Mouse (Mus musculus) embryonic fibroblast, embryonic 13.5 days (primary cell): Measurements from ENCODE around the gene Shroom3. TPM values are rescaled to one million over a fixed set of nuclear protein-coding genes. Genes with fewer than 3 reads are reported as not detected.

Experiments used
- H3K27ac ChIP-seq: 2 replicates; pipeline ENCODE4 v1.5.1; 2012; ENCODE audit warnings: low read length, control low read depth, inconsistent platforms; ENCODE audit not compliant: insufficient read depth
- H3K4me1 ChIP-seq: 2 replicates; pipeline ENCODE4 v1.6.1; 2011; ENCODE audit warnings: low read length; ENCODE audit not compliant: control insufficient read depth, insufficient read depth
- H3K4me3 ChIP-seq: 2 replicates; pipeline ENCODE4 v1.5.1; 2011; ENCODE audit warnings: mild to moderate bottlenecking, control low read depth, low read length; ENCODE audit not compliant: insufficient read depth
- CTCF ChIP-seq: IDR thresholded peaks from 2 replicates; pipeline ENCODE4 v1.5.1; 2011; ENCODE audit warnings: mild to moderate bottlenecking, control low read depth, low read length, moderate library complexity, borderline replicate concordance; ENCODE audit not compliant: insufficient read depth
- POLR2A ChIP-seq: IDR thresholded peaks from 2 replicates; pipeline ENCODE4 v1.6.1; 2011; ENCODE audit warnings: low read depth, mild to moderate bottlenecking, control low read depth, low read length, moderate library complexity
- polyA plus RNA-seq: library from polyadenylated mRNA; stranded (reverse); fragments of >200 nt; gene quantifications from 2 replicates; pipeline ENCODE4 v1.2.4, GENCODE M21; 2011; ENCODE audit warnings: low read depth; ENCODE audit not compliant: missing spikeins, insufficient read length

Gene Shroom3
- polyA plus RNA-seq, 1 experiment = 1.2 TPM

- Histone ChIP-seq H3K4me3 (no peak overlapping the region), H3K27ac (no peak overlapping the region), H3K4me1 (no peaks in the 10 kb centered on the region)
- TF ChIP-seq CTCF (no peak), POLR2A (no peak)
These were observed 178.3 kb downstream of the Shroom3 start for GRCm38 (mm10) chr5:92861416-92862112.

GRCm38 (mm10) chr5:92865090-92865489 lies 181.9 kb downstream of the Shroom3 start:
- TF ChIP-seq POLR2A (no peak), CTCF (no peak)
- no peaks in the 10 kb centered on the region for H3K4me1 ChIP-seq
- no peak overlapping the region for H3K4me3 ChIP-seq

GRCm38 (mm10) chr5:92866546-92866945 lies 183.3 kb downstream of the Shroom3 start:
- TF ChIP-seq CTCF (no peak), POLR2A (no peak)
- no peaks in the 10 kb centered on the region for H3K4me1 ChIP-seq
- H3K27ac ChIP-seq = no peak overlapping the region
- no peak overlapping the region for H3K4me3 ChIP-seq

More at GRCm38 (mm10) chr5:92865090-92865489, 181.9 kb downstream of the Shroom3 start:
- H3K27ac ChIP-seq = no peak overlapping the region

DNA sequence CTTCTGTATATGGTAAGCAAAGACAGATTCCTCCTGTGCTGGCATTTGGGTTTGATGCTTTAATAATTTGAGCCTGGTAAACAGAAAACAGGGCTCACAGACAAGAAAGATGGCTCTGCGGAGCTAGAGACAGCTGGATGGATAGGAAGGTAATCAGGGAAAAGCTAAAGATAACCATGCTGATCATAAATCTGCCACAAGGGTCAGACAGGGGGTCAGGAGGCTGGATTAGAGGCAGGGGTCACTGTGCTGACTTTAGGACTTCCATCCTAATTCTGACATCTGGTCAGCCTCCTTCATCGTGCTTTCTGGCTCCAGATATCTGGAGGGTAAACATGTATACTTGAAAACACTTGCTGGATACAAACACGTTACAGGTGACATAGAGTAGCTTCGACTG lies 184.0 kb downstream of the Shroom3 start:
- no peaks in the 10 kb centered on the region for H3K4me1 ChIP-seq
- no peak overlapping the region for H3K4me3 ChIP-seq
- TF ChIP-seq POLR2A (no peak), CTCF (no peak)
- H3K27ac ChIP-seq = no peak overlapping the region

- Histone ChIP-seq H3K4me1 (no peaks in the 10 kb centered on the region), H3K4me3 (no peak overlapping the region), H3K27ac (no peak overlapping the region)
- TF ChIP-seq CTCF (no peak), POLR2A (no peak)
These were observed 185.0 kb downstream of the Shroom3 start for GRCm38 (mm10) chr5:92868231-92868630.

GRCm38 (mm10) chr5:92871048-92871447 lies 187.8 kb downstream of the Shroom3 start:
- no peaks in the 10 kb centered on the region for H3K4me1 ChIP-seq
- TF ChIP-seq CTCF = no peak
- TF ChIP-seq POLR2A = no peak
- no peak overlapping the region for H3K27ac ChIP-seq
- no peak overlapping the region for H3K4me3 ChIP-seq

DNA sequence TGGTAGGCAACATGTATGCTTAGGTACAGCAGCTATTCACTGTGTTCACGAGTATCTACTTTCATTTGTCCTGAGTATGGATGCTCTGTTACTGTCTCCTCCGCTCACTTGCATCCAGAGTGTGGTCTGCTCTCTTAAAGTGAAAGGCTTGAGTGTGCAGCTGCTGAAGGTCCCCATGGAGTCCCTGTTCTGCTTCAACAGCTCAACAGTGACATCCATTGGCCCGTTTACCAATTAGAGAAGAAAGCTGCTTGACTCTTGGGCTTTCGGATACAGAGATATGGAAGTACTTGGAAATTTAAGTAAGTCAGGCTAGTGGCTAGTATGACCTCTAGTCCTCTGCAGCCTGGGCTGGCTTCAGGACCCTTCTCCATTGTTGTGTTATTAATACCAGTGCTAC lies 188.9 kb downstream of the Shroom3 start:
- Histone ChIP-seq H3K27ac (no peak overlapping the region), H3K4me1 (no peaks in the 10 kb centered on the region), H3K4me3 (no peak overlapping the region)
- no peak for TF ChIP-seq CTCF
- no peak for TF ChIP-seq POLR2A

- TF ChIP-seq CTCF = no peak
- no peak for TF ChIP-seq POLR2A
These were observed 189.8 kb downstream of the Shroom3 start for GRCm38 (mm10) chr5:92872991-92873390.

DNA sequence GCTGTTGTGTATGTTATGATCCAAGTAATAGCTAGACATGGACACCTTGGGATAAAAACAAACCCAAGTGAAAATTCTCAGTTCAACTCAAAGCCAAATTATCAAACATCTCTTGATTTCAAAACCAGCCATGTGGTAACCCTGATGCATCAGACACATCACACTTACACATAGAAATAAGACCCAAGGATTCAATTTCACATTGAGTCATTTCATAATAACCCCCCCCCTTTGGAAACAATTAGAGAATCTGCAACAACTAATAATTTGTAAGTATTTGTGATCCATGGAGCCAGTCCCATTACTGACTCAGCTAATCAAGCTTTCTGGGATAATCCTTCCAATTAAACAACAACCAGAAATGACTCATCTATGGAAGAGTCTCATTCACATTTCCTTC lies 190.3 kb downstream of the Shroom3 start:
- Histone ChIP-seq H3K4me1 (no peaks in the 10 kb centered on the region), H3K4me3 (no peak overlapping the region), H3K27ac (no peak overlapping the region)
- TF ChIP-seq CTCF = no peak
- no peak for TF ChIP-seq POLR2A

More at GRCm38 (mm10) chr5:92872991-92873390, 189.8 kb downstream of the Shroom3 start:
- H3K27ac ChIP-seq = no peak overlapping the region
- no peak overlapping the region for H3K4me3 ChIP-seq
- no peaks in the 10 kb centered on the region for H3K4me1 ChIP-seq

- TF ChIP-seq CTCF (no peak), POLR2A (no peak)
- no peaks in the 10 kb centered on the region for H3K4me1 ChIP-seq
- H3K27ac ChIP-seq = no peak overlapping the region
- no peak overlapping the region for H3K4me3 ChIP-seq
These were observed 192.6 kb downstream of the Shroom3 start for GRCm38 (mm10) chr5:92875836-92876235.
